Mouse (Mus musculus) hindbrain, embryonic 15.5 days (tissue): ENCODE data around the gene Sesn3. TPM values are rescaled to one million over a fixed set of nuclear protein-coding genes. Genes with fewer than 3 reads are reported as not detected.

Experiments used
- polyA plus RNA-seq: library from polyadenylated mRNA; unstranded; fragments of >200 nt; fragmentation: Nextera tagmentation; extraction: Ambion mirVana; gene quantifications from 2 replicates; pipeline ENCODE4 v1.2.1, GENCODE M21; 2015

The Sesn3 gene
- polyA plus RNA-seq, 1 experiment from 2014 or later, result 16.8 TPM

Other genes starting within 250 kb of the Sesn3 start
- gene Endod1, start 106.4 kb downstream of the Sesn3 start, polyA plus RNA-seq, result 30.6 and 32.5 TPM in 2 replicates
- 0.72 and 1.2 TPM in 2 replicates for gene Kdm4d, start 225.4 kb downstream of the Sesn3 start, polyA plus RNA-seq
- gene Cwc15, start 225.6 kb downstream of the Sesn3 start, polyA plus RNA-seq, result 138 and 143 TPM in 2 replicates